ENCODE assay signal across 8 mouse cellular contexts in the genomic region with DNA sequence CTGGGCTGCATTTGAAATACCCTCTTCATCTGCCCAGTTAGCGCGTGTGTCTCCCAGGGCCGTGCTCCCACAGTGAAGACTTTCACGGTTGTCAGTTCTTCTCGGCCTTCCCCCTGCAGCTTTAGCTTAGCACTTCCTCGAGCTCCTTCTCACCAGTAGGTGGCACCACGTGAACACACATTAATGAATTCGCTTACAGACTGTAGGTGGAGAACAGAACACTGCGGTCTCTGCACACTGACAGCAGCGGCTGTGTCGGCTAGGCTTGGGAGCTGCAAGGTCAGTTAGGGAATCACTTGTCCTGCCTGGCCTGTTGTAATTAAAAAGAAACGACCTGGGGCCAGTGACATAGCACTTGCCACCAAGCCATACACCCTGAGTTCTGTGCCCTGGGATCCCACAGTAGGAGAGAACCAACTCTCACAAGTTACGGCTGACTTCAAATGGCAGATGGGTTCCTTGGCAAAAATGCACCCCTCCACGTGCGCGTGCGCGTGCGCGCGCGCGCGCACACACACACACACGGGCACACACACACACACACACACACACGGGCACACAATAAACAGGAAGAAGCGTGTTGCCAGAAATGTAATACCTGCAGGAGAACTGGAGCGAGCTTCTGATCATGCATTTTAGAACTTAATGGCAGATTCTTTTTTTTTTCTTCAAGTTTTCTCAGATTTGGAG. TPM values are rescaled to one million over a fixed set of nuclear protein-coding genes. Genes with fewer than 3 reads are reported as not detected.
DNase-seq lines count a peak whose midpoint lies in the region; ATAC-seq lines count a peak whose summit lies in the region.

No protein-coding gene starts in this region.

- whole genome bisulfite sequencing in embryonic facial prominence, embryonic 10.5 days: 13% methylated on average over 28 of the region's 28 CpGs
- WGBS in midbrain, embryonic 11.5 days: 26% methylated on average over 28 of the region's 28 CpGs

- no peaks in the 10 kb centered on the region for H3K27me3 ChIP-seq in embryonic facial prominence, embryonic 10.5 days (replicated peaks; ENCODE audit: low read depth, poor library complexity, severe bottlenecking)
- H3K27me3 ChIP-seq in midbrain, embryonic 11.5 days (ENCODE audit: control insufficient read depth, insufficient read depth, low read length): no peaks in the 10 kb centered on the region

- H3K27ac ChIP-seq in embryonic facial prominence, embryonic 10.5 days (replicated peaks): peak overlapping the region; percentile 86
- no peak overlapping the region; the same call in 1 of the 2 replicates for H3K27ac ChIP-seq in midbrain, embryonic 11.5 days (ENCODE audit: low read depth, low read length)

- H3K9ac ChIP-seq in midbrain, embryonic 11.5 days (ENCODE audit: low read length): no peak overlapping the region; the same call in 1 of the 2 replicates

- peak overlapping the region; percentile 60 for H3K4me3 ChIP-seq in embryonic facial prominence, embryonic 10.5 days
- peak overlapping the region; percentile 9; the same call in 1 of the 2 replicates for H3K4me3 ChIP-seq in midbrain, embryonic 11.5 days (ENCODE audit: low read depth, low read length)

- no peaks in the 10 kb centered on the region for H3K36me3 ChIP-seq in embryonic facial prominence, embryonic 10.5 days (replicated peaks)
- H3K36me3 ChIP-seq in midbrain, embryonic 11.5 days (ENCODE audit: control insufficient read depth, insufficient read depth, low read length): no peaks in the 10 kb centered on the region

- DNase-seq in adrenal gland, postnatal 10 days: peak; percentile 90
- peak; percentile 83 for DNase-seq in embryonic facial prominence, embryonic 10.5 days (ENCODE audit: low spot score)
- peak; percentile 88 for DNase-seq in kidney, adult 11 months
- peak; percentile 88 for DNase-seq in left cerebral cortex, postnatal 4 days
- no peak for DNase-seq in midbrain, embryonic 11.5 days (ENCODE audit: low spot score, missing footprints)
- peak; percentile 82 for DNase-seq in right cerebral cortex, postnatal 4 days
- peak; percentile 89 for DNase-seq in yolk sac, embryonic 10.5 days (ENCODE audit: low spot score)

- H3K4me2 ChIP-seq in midbrain, embryonic 11.5 days: peak overlapping the region; percentile 38

- intact Hi-C loops in left cerebral cortex, postnatal 4 days (cut with DNase I): no loop called here

- H3K9me3 ChIP-seq in embryonic facial prominence, embryonic 10.5 days: no peaks in the 10 kb centered on the region
- H3K9me3 ChIP-seq in midbrain, embryonic 11.5 days (ENCODE audit: control insufficient read depth, low read length): no peaks in the 10 kb centered on the region

- ATAC-seq in granulocyte monocyte progenitor cell, adult 5-6 weeks (replicated peaks; ENCODE audit: poor library complexity, severe bottlenecking): peak; percentile 87
- peak; percentile 84 for ATAC-seq in midbrain, embryonic 11.5 days (ENCODE audit: low FRiP score)

- H3K4me1 ChIP-seq in embryonic facial prominence, embryonic 10.5 days: peaks cover 31% of the 10 kb centered on the region
- H3K4me1 ChIP-seq in midbrain, embryonic 11.5 days (ENCODE audit: control insufficient read depth, insufficient read depth, low read length): peaks cover 5% of the 10 kb centered on the region

RNA-seq across cellular contexts. Expression of a gene that starts 11.5 kb away (rescaled TPM):
- 100 to 1,000 TPM; 514 to 533 TPM for total RNA-seq in adrenal gland, postnatal 10 days (2021)
- polyA plus RNA-seq in embryonic facial prominence, embryonic 10.5 days (2016; fragmentation: Nextera tagmentation; extraction: Ambion mirVana): 810 and 834 TPM in 2 replicates
- total RNA-seq in granulocyte monocyte progenitor cell, adult 5-6 weeks (2014; fragmentation: Nextera tagmentation): 1,591 and 1,842 TPM in 2 replicates
- 1,837 and 2,050 TPM in 2 replicates for total RNA-seq in granulocyte monocyte progenitor cell, adult 5-6 weeks (2017)
- total RNA-seq in left cerebral cortex, postnatal 4 days (2021): 100 to 1,000 TPM; 423 to 424 TPM
- 871 and 903 TPM in 2 replicates for polyA plus RNA-seq in midbrain, embryonic 11.5 days (2014; fragmentation: Nextera tagmentation; extraction: Ambion mirVana)

RNA-seq across cellular contexts. Expression of a gene that starts 43.1 kb away (rescaled TPM):
- 1 to 10 TPM in 1 of 2 experiments, under 1 TPM in 1; 0.87 to 1.1 TPM for total RNA-seq in adrenal gland, postnatal 10 days (2021)
- 0.55 and 0.56 TPM in 2 replicates for polyA plus RNA-seq in embryonic facial prominence, embryonic 10.5 days (2016; fragmentation: Nextera tagmentation; extraction: Ambion mirVana)
- not detected in 2 replicates for total RNA-seq in granulocyte monocyte progenitor cell, adult 5-6 weeks (2014; fragmentation: Nextera tagmentation)
- total RNA-seq in granulocyte monocyte progenitor cell, adult 5-6 weeks (2017): not detected in 2 replicates
- 1 to 10 TPM; 5.4 to 5.6 TPM for total RNA-seq in left cerebral cortex, postnatal 4 days (2021)
- 0.21 and 0.25 TPM in 2 replicates for polyA plus RNA-seq in midbrain, embryonic 11.5 days (2014; fragmentation: Nextera tagmentation; extraction: Ambion mirVana)
